Mouse (Mus musculus) kidney, embryonic 14.5 days (tissue): ENCODE measurements at regions not wholly inside any gene's neighbourhood (a gene's known extent, or its start where the extent isn't known, plus 50 kb on each side); places are given as distances from the start of the nearest gene placed in this dataset.
A peak's percentile ranks its signal among the peaks of the same experiment; 100 is the strongest.

Experiments used
- ATAC-seq: fragments of 200-750 bp; cut with Nextera tagmentation; 2 replicates; pipeline ENCODE4 v1.8.0; 2017; ENCODE audit warnings: moderate number of reproducible peaks, mild to moderate bottlenecking, moderate TSS enrichment, moderate library complexity; ENCODE audit not compliant: low FRiP score, low TSS enrichment
- H3K27ac ChIP-seq: fragments of 300-500 bp; sonication (generic); 2 replicates; pipeline ENCODE4 v1.5.1; 2014; ENCODE audit warnings: low read depth, mild to moderate bottlenecking, low read length, moderate library complexity, mixed read lengths
- H3K27me3 ChIP-seq: fragments of 300-500 bp; sonication (generic); 2 replicates; pipeline ENCODE4 v1.6.1; 2014; ENCODE audit warnings: mild to moderate bottlenecking, low read length; ENCODE audit not compliant: control insufficient read depth, insufficient read depth
- H3K36me3 ChIP-seq: fragments of 300-500 bp; sonication (generic); 2 replicates; pipeline ENCODE4 v1.6.1; 2014; ENCODE audit warnings: low read length, mixed read lengths; ENCODE audit not compliant: control insufficient read depth, insufficient read depth
- H3K4me1 ChIP-seq: fragments of 300-500 bp; sonication (generic); 2 replicates; pipeline ENCODE4 v1.6.1; 2014; ENCODE audit warnings: low read length, mixed read lengths; ENCODE audit not compliant: control insufficient read depth, insufficient read depth
- H3K4me2 ChIP-seq: fragments of 300-500 bp; sonication (generic); replicated peaks from 2 replicates; pipeline ENCODE4 v1.6.1; 2014; ENCODE audit warnings: low read depth, mild to moderate bottlenecking, low read length
- H3K4me3 ChIP-seq: fragments of 300-500 bp; sonication (generic); 2 replicates; pipeline ENCODE4 v1.5.1; 2014; ENCODE audit warnings: mild to moderate bottlenecking, low read length
- H3K9ac ChIP-seq: fragments of 300-500 bp; sonication (generic); 2 replicates; pipeline ENCODE4 v1.6.1; 2014; ENCODE audit warnings: low read depth, mild to moderate bottlenecking, low read length, moderate library complexity
- H3K9me3 ChIP-seq: fragments of 300-500 bp; sonication (generic); 2 replicates; pipeline ENCODE4 v1.6.1; 2016; ENCODE audit warnings: low read length; ENCODE audit not compliant: control insufficient read depth
- WGBS: fragments of 180-500 bp; shearing (Covaris S2); extraction: QIAGEN DNeasy Blood & Tissue Kit; methylation state at CpG from one replicate; pipeline ENCODE4 v1.1.7; 2014; 5-methylcytosine and 5-hydroxymethylcytosine counted together

- no peaks in the 10 kb centered on the region for H3K4me1 ChIP-seq
- no peak overlapping the region for H3K9ac ChIP-seq
- H3K27ac ChIP-seq = no peak overlapping the region
- no peaks in the 10 kb centered on the region for H3K27me3 ChIP-seq
- H3K9me3 ChIP-seq = no peaks in the 10 kb centered on the region
- ATAC-seq = peak; percentile 55; the same call in 1 of the 2 replicates
- no peak overlapping the region for H3K4me2 ChIP-seq
- H3K36me3 ChIP-seq = no peaks in the 10 kb centered on the region
- no peak overlapping the region for H3K4me3 ChIP-seq
- WGBS = 71% methylated on average over 1 of the region's 1 CpGs
These were observed 3050.3 kb upstream of the Lrrc6 start for GRCm38 (mm10) chr15:69551012-69551411.

- Histone ChIP-seq H3K27me3 (no peaks in the 10 kb centered on the region), H3K9me3 (no peaks in the 10 kb centered on the region), H3K36me3 (no peaks in the 10 kb centered on the region), H3K9ac (no peak overlapping the region), H3K4me3 (no peak overlapping the region), H3K27ac (no peak overlapping the region), H3K4me2 (no peak overlapping the region), H3K4me1 (no peaks in the 10 kb centered on the region)
- WGBS = 67% methylated on average over 6 of the region's 6 CpGs
- ATAC-seq = no peak
These were observed 3025.9 kb upstream of the Lrrc6 start for GRCm38 (mm10) chr15:69526441-69527094.

GRCm38 (mm10) chr15:69484421-69485074 lies 2983.8 kb upstream of the Lrrc6 start:
- Histone ChIP-seq H3K4me1 (no peaks in the 10 kb centered on the region), H3K4me3 (no peak overlapping the region), H3K36me3 (no peaks in the 10 kb centered on the region), H3K4me2 (no peak overlapping the region), H3K27me3 (no peaks in the 10 kb centered on the region), H3K9ac (no peak overlapping the region), H3K9me3 (no peaks in the 10 kb centered on the region), H3K27ac (no peak overlapping the region)
- no peak for ATAC-seq
- WGBS = 81% methylated on average over 5 of the region's 5 CpGs

- no peaks in the 10 kb centered on the region for H3K36me3 ChIP-seq
- 77% methylated on average over 2 of the region's 2 CpGs for WGBS
- H3K27me3 ChIP-seq = no peaks in the 10 kb centered on the region
- no peak overlapping the region for H3K9ac ChIP-seq
- H3K4me3 ChIP-seq = no peak overlapping the region
- ATAC-seq = no peak
- H3K4me2 ChIP-seq = no peak overlapping the region
- no peak overlapping the region for H3K27ac ChIP-seq
- no peaks in the 10 kb centered on the region for H3K9me3 ChIP-seq
- no peaks in the 10 kb centered on the region for H3K4me1 ChIP-seq
These were observed 2982.4 kb upstream of the Lrrc6 start for GRCm38 (mm10) chr15:69483096-69483495.

GRCm38 (mm10) chr15:69481087-69481486 lies 2980.4 kb upstream of the Lrrc6 start:
- no peak overlapping the region for H3K4me2 ChIP-seq
- H3K27ac ChIP-seq = no peak overlapping the region
- H3K4me1 ChIP-seq = no peaks in the 10 kb centered on the region
- no peaks in the 10 kb centered on the region for H3K9me3 ChIP-seq
- no peaks in the 10 kb centered on the region for H3K27me3 ChIP-seq
- no peaks in the 10 kb centered on the region for H3K36me3 ChIP-seq
- no peak overlapping the region for H3K9ac ChIP-seq
- ATAC-seq = no peak
- no peak overlapping the region for H3K4me3 ChIP-seq
- WGBS = 59% methylated on average over 3 of the region's 3 CpGs

GRCm38 (mm10) chr15:69477050-69477449 lies 2976.3 kb upstream of the Lrrc6 start:
- 83% methylated on average over 3 of the region's 3 CpGs for WGBS
- no peaks in the 10 kb centered on the region for H3K9me3 ChIP-seq
- no peaks in the 10 kb centered on the region for H3K4me1 ChIP-seq
- no peak overlapping the region for H3K27ac ChIP-seq
- no peaks in the 10 kb centered on the region for H3K27me3 ChIP-seq
- H3K4me3 ChIP-seq = no peak overlapping the region
- no peak overlapping the region for H3K4me2 ChIP-seq
- H3K9ac ChIP-seq = no peak overlapping the region
- no peaks in the 10 kb centered on the region for H3K36me3 ChIP-seq
- ATAC-seq = no peak

GRCm38 (mm10) chr15:69469566-69469965 lies 2968.9 kb upstream of the Lrrc6 start:
- 69% methylated on average over 1 of the region's 1 CpGs for WGBS

GRCm38 (mm10) chr15:69460581-69461194 lies 2960.0 kb upstream of the Lrrc6 start:
- no peak overlapping the region for H3K9ac ChIP-seq
- H3K27ac ChIP-seq = no peak overlapping the region

More at GRCm38 (mm10) chr15:69469566-69469965, 2968.9 kb upstream of the Lrrc6 start:
- Histone ChIP-seq H3K4me2 (no peak overlapping the region), H3K27ac (no peak overlapping the region), H3K9me3 (no peaks in the 10 kb centered on the region), H3K4me3 (no peak overlapping the region), H3K27me3 (no peaks in the 10 kb centered on the region), H3K9ac (no peak overlapping the region), H3K4me1 (no peaks in the 10 kb centered on the region), H3K36me3 (no peaks in the 10 kb centered on the region)
- no peak for ATAC-seq

GRCm38 (mm10) chr15:69457473-69457872 lies 2956.8 kb upstream of the Lrrc6 start:
- no peak overlapping the region for H3K4me2 ChIP-seq
- no peak overlapping the region for H3K4me3 ChIP-seq
- no peak overlapping the region for H3K27ac ChIP-seq
- 88% methylated on average over 4 of the region's 4 CpGs for WGBS
- H3K9ac ChIP-seq = no peak overlapping the region
- no peaks in the 10 kb centered on the region for H3K27me3 ChIP-seq
- H3K9me3 ChIP-seq = no peaks in the 10 kb centered on the region
- no peaks in the 10 kb centered on the region for H3K4me1 ChIP-seq
- no peaks in the 10 kb centered on the region for H3K36me3 ChIP-seq
- no peak for ATAC-seq

More at GRCm38 (mm10) chr15:69460581-69461194, 2960.0 kb upstream of the Lrrc6 start:
- Histone ChIP-seq H3K9me3 (no peaks in the 10 kb centered on the region), H3K4me3 (no peak overlapping the region), H3K4me1 (no peaks in the 10 kb centered on the region), H3K4me2 (no peak overlapping the region), H3K36me3 (no peaks in the 10 kb centered on the region), H3K27me3 (no peaks in the 10 kb centered on the region)
- 85% methylated on average over 2 of the region's 2 CpGs for WGBS
- no peak for ATAC-seq
